Mouse (Mus musculus) embryonic facial prominence, embryonic 15.5 days (tissue): Measurements from ENCODE around the gene Vmn1r183. TPM values are rescaled to one million over a fixed set of nuclear protein-coding genes. Genes with fewer than 3 reads are reported as not detected.

ENCODE experiments used
- ATAC-seq: fragments of 200-750 bp; cut with Nextera tagmentation; 2 replicates; pipeline ENCODE4 v1.8.0; 2017; ENCODE audit warnings: low read depth, moderate TSS enrichment; ENCODE audit not compliant: insufficient number of reproducible peaks, low FRiP score, low TSS enrichment
- H3K27ac ChIP-seq: fragments of 300-500 bp; sonication (generic); replicated peaks from 2 replicates; pipeline ENCODE4 v1.5.1; 2015; ENCODE audit warnings: mild to moderate bottlenecking, inconsistent platforms
- H3K27me3 ChIP-seq: fragments of 300-500 bp; sonication (generic); 2 replicates; pipeline ENCODE4 v1.6.1; 2015; ENCODE audit warnings: inconsistent platforms
- H3K36me3 ChIP-seq: fragments of 300-500 bp; sonication (generic); 2 replicates; pipeline ENCODE4 v1.6.1; 2015; ENCODE audit warnings: mild to moderate bottlenecking, inconsistent platforms
- H3K4me1 ChIP-seq: fragments of 300-500 bp; sonication (generic); 2 replicates; pipeline ENCODE4 v1.6.1; 2015; ENCODE audit warnings: inconsistent platforms
- H3K4me2 ChIP-seq: fragments of 300-500 bp; sonication (generic); replicated peaks from 2 replicates; pipeline ENCODE4 v1.6.1; 2015; ENCODE audit warnings: mild to moderate bottlenecking, inconsistent platforms
- H3K4me3 ChIP-seq: fragments of 300-500 bp; sonication (generic); replicated peaks from 2 replicates; pipeline ENCODE4 v1.5.1; 2015; ENCODE audit warnings: mild to moderate bottlenecking, inconsistent platforms
- H3K9ac ChIP-seq: fragments of 300-500 bp; sonication (generic); 2 replicates; pipeline ENCODE4 v1.6.1; 2015; ENCODE audit warnings: inconsistent platforms
- H3K9me3 ChIP-seq: fragments of 300-500 bp; sonication (generic); replicated peaks from 2 replicates; pipeline ENCODE4 v1.6.1; 2016; ENCODE audit warnings: inconsistent platforms
- WGBS: fragments of 180-500 bp; shearing (Covaris S2); methylation state at CpG from one replicate; pipeline ENCODE4 v1.1.7; 2015; 5-methylcytosine and 5-hydroxymethylcytosine counted together
- polyA plus RNA-seq: library from polyadenylated mRNA; unstranded; fragments of >200 nt; fragmentation: Nextera tagmentation; extraction: Ambion mirVana; gene quantifications from 2 replicates; pipeline ENCODE4 v1.2.1, GENCODE M21; 2015

Gene Vmn1r183
- polyA plus RNA-seq, 1 experiment from 2014 or later = 0.01 TPM

DNA sequence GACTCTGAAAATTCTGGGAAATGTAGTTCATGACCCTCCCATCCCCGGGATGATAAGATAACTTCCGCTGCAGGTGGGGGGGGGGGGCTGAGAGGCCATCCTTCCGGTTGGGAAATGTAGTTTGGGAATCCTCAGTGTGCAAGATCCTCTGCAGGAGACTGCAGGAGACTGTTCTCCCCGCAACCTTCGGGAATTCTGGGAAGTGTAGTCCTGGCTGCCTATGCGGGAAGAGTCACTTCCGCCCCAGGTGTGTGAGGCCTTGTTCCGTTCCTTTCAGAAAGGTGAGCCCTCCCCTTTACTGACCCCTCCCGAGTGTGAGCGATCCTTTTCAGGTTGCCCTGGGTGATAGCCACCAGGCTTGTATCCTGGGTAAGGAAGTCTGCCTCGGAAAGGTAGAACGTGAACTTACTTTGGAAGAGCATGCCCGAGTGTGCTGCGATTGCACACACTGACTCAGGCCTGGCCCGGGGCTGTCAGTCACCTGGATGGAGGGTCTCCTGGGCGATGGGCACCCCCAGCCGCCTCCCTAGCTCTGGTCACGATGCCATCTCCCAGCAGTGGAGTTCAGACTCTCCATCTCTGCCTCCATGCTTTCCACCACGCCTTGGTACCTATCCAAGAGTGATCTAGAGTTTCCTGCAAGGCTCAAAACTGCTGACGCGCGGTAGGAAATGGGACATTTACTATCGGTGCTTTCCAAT is 59.3 kb downstream of the Vmn1r183 start, which contains the start of gene Zfp112:
Zfp112 (plus strand) TSS at position 159 of the 701 bp plus-strand sequence.
- Histone ChIP-seq H3K4me3 (peak within 1 kb of the TSS; percentile 60), H3K9me3 (peaks cover 17% of the 10 kb centered on the region), H3K36me3 (peaks cover 26% of the 10 kb centered on the region), H3K27me3 (no peaks in the 10 kb centered on the region), H3K4me1 (peaks cover 4% of the 10 kb centered on the region), H3K27ac (peak within 1 kb of the TSS; percentile 86), H3K4me2 (peak within 1 kb of the TSS; percentile 69), H3K9ac (peak within 1 kb of the TSS; percentile 63)
- ATAC-seq = peak; percentile 96
- WGBS = under 1% methylated on average over 23 of the region's 23 CpGs

DNA sequence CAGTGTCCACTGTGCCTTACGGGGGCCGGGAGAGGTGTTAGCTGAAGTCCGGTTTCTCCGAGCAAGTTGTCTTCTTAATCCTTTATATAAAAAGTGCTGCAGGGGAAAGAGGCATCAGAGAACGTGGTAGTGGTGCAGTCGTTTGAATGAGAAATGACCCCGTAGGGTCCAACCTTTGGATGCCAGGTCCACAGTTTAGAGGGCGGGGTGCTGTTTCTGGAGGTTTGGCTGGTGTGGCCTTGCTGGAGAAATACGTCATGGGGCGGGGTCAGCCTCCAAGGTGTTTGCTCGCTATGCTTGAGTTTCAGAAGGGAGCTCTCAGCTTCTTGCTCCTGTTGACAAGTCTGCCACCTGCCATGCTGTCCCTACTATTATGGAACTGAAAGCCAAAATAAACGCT is 59.9 kb downstream of the Vmn1r183 start:
- Histone ChIP-seq H3K27ac (peak overlapping the region; percentile 86), H3K27me3 (no peaks in the 10 kb centered on the region), H3K4me2 (peak overlapping the region; percentile 69), H3K9ac (peak overlapping the region; percentile 63), H3K4me3 (peak overlapping the region; percentile 60), H3K36me3 (peaks cover 19% of the 10 kb centered on the region), H3K4me1 (peaks cover 4% of the 10 kb centered on the region), H3K9me3 (peaks cover 10% of the 10 kb centered on the region)
- WGBS = 13% methylated on average over 12 of the region's 12 CpGs
- ATAC-seq = 0 out of 2 replicates have a peak, but pooled peaks have one; percentile 13

Other genes with a start within 250 kb of the Vmn1r183 start
- not detected in 2 replicates for gene Vmn1r175, start 242.6 kb upstream of the Vmn1r183 start, polyA plus RNA-seq
- 0.12 TPM in 1 of 2 replicates, not detected in the other for gene Vmn1r176, start 215.9 kb upstream of the Vmn1r183 start, polyA plus RNA-seq
- not detected in 2 replicates for gene Vmn1r177, start 186.8 kb upstream of the Vmn1r183 start, polyA plus RNA-seq
- 0.11 TPM in 1 of 2 replicates, not detected in the other for gene Vmn1r178, start 161.2 kb upstream of the Vmn1r183 start, polyA plus RNA-seq
- not detected in 2 replicates for gene Vmn1r179, start 126.3 kb upstream of the Vmn1r183 start, polyA plus RNA-seq
- not detected in 2 replicates for gene Vmn1r180, start 102.6 kb upstream of the Vmn1r183 start, polyA plus RNA-seq
- not detected in 2 replicates for gene Vmn1r181, start 78.6 kb upstream of the Vmn1r183 start, polyA plus RNA-seq
- not detected in 2 replicates for gene V1rd19, start 51.6 kb upstream of the Vmn1r183 start, polyA plus RNA-seq
- 19.4 and 20.3 TPM in 2 replicates for gene Zfp180, start 28.7 kb downstream of the Vmn1r183 start, polyA plus RNA-seq
- 9.8 and 9.9 TPM in 2 replicates for gene Zfp112, start 59.1 kb downstream of the Vmn1r183 start, polyA plus RNA-seq
- gene Zfp235, start 80.9 kb downstream of the Vmn1r183 start, polyA plus RNA-seq = 20.7 and 21.0 TPM in 2 replicates
- gene Zfp114, start 121.8 kb downstream of the Vmn1r183 start, polyA plus RNA-seq = 6.4 and 6.5 TPM in 2 replicates
- 10.8 and 11.4 TPM in 2 replicates for gene Zfp111, start 158.2 kb downstream of the Vmn1r183 start, polyA plus RNA-seq
- gene Zfp109, start 184.3 kb downstream of the Vmn1r183 start, polyA plus RNA-seq = 4.3 and 5.3 TPM in 2 replicates
- 4.9 and 5.5 TPM in 2 replicates for gene Zfp108, start 201.5 kb downstream of the Vmn1r183 start, polyA plus RNA-seq
- 8.1 and 10.7 TPM in 2 replicates for gene Zfp93, start 217.2 kb downstream of the Vmn1r183 start, polyA plus RNA-seq
- 41.6 and 45.6 TPM in 2 replicates for gene Zfp61, start 248.0 kb downstream of the Vmn1r183 start, polyA plus RNA-seq